Mouse (Mus musculus) adipocyte (in vitro differentiated cells): ENCODE measurements around the gene 1300017J02Rik.
A peak's percentile ranks its signal among the peaks of the same experiment; 100 is the strongest.

ENCODE experiments used
- DNase-seq: peaks from one replicate; pipeline ENCODE4 v3.0.0-alpha.2; 2016; ENCODE audit warnings: low spot score

Gene 1300017J02Rik

DNA sequence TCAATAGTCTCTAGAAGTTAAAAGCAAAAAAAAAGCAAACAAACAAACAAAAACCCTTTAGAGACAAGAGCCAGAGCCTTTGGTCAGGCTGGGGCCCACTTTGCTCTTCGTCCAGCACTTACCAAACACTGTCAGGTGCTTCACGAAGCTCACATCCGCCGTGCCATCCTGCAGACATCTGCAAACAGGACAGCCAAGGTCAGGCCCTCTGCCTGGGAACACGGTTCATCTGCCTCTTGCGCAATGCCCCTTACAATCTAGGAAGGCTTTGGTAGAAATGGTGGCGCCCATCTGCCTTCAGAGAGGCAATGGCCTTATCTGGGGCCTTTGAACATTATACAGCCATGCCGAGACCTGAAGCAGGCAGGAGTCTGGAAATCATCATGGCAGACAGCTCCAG is 30.1 kb downstream of the 1300017J02Rik start:
- DNase-seq = no peak

DNA sequence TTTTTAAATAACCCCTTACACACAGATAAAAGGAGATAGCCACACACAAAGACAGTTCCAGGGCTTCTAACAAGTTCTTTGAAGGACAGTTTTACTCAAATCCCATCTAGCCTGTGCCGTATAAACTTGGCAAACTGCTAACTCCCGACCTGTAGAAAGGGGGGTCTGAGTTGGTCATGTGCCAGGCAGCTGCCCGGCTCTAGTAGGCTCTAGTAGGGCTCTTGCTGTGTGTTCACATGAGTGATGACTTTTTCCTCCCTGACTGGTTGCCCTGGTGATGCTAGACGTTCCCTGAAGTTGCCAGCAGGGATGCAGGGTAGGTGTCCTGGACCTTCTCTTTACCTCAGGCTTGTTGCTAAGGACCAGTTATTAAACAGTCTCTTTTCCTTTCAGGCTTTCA is 33.8 kb downstream of the 1300017J02Rik start:
- DNase-seq = no peak

DNA sequence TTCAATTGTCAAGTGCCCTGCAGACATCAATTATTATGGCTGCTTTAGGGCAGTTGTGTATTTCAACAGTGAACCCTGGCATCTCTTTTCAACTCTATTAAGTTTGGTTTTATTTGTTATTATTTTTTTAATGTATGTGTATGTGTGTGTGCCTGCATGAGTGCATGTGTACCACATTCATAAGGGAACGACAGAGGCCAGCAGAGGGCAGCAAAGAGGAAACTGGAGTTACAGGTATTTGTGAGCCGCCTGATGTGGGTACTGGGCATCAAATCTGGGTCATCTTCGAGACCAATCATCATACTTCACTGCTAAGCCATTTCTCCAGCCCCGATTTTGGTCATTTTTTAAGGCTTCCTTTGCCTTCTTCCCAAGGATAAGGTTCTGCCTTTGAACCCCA is 39.1 kb downstream of the 1300017J02Rik start:
- no peak for DNase-seq

GRCm38 (mm10) chr9:103252906-103253305 is 52.0 kb downstream of the 1300017J02Rik start:
- DNase-seq = no peak

GRCm38 (mm10) chr9:103248618-103249017 is 56.3 kb downstream of the 1300017J02Rik start:
- no peak for DNase-seq

DNA sequence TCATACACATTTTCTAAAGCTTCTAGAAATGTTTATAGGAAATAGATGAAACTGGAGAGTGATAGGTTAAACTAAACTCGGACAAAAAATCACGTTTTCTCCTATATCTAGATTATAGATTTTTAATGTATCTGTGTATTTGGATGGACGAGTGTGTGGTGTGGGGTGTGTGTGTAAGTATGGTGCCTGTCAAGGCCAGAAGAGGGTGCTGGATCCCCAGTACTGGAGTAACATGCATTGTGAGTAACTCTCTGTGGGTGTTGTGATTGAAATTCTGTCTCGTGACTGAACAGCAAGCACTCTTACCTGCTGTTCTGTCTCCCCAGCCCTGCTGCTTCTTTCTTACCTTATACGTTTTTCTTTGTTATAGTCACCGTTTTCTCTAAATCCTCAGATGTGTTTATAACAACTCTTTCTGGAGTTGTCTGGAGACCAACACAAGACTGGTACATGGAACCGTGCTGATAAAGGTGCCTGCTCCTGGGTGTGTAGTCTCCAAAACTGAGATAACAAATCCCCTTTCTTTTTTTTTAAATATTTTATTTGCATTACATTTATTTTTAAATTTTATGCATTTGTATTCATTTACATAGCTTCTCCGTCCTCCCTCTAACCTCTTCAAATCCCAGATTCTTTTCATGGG is 58.2 kb downstream of the 1300017J02Rik start:
- DNase-seq = no peak

DNA sequence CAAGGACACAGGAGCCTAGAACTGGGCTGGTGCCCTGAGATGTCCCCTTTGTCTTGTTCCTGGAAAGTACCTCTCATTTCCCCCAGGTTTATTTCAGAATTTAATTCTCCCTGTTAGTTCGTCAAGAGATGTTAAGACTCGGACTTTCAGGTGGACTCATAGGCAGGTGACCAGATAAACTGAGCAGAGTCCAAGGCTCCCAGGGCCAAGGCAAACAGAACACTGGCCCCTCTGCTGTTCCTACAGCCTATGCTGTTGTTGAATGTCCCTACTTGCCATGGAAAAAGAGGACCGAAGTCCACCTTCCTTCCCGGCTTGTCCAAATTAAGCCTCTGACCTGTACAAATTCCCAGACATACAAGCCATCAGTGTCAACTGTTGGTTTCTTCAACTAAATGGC is 61.2 kb downstream of the 1300017J02Rik start:
- DNase-seq = peak; percentile 18

GRCm38 (mm10) chr9:103241206-103241605 is 63.7 kb downstream of the 1300017J02Rik start:
- no peak for DNase-seq

DNA sequence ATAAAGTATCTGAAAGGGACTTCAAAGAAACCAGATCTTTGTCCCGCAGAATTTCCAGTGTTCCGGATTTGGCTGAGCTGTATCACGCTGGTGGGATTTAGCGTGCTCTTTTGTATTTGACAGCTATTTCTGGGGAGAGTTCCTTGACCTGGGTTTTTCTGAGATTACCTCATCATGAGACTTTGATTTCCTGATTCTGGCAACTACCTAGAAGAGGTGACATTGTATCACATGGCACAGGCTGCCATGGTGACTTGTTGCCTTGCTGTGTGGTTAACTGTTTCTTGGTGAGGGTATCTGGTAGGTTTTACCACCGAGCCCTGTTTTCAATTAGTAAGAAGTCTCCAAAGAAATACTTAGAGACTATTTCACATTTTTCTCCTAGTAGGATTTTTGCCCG is 65.4 kb downstream of the 1300017J02Rik start:
- no peak for DNase-seq

DNA sequence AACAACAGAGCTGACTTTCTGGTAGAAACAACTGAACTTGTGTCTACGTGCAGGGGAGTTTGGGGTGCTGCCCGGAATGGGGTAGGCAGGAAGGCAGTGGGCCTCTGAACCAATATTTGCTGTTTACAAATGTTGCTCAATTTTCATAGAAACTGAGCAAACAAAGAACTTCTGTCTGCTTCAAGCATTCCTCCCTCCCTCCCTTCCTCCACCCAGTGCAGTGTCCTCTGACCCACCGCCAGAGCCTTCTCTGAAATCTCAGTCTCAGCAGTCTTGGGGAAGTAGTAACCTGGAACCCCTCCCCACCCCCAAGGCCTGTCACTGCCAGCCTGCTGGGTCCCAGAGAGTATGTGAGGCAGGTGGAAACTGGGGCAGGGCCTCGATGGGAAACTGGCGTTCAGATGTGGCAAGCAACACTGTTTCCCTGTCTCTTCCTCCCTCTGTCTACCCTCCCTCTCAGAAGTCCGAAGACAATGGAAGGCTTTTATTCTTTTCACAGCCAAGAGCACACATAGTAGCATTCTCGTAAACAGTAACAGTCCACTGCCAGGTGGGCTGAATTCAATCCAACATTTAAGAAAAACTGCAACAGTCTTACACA is 70.2 kb downstream of the 1300017J02Rik start:
- DNase-seq = peak; percentile 90

- peak; percentile 86 for DNase-seq
Observed at GRCm38 (mm10) chr9:103234059-103234458, 70.8 kb downstream of the 1300017J02Rik start.

DNA sequence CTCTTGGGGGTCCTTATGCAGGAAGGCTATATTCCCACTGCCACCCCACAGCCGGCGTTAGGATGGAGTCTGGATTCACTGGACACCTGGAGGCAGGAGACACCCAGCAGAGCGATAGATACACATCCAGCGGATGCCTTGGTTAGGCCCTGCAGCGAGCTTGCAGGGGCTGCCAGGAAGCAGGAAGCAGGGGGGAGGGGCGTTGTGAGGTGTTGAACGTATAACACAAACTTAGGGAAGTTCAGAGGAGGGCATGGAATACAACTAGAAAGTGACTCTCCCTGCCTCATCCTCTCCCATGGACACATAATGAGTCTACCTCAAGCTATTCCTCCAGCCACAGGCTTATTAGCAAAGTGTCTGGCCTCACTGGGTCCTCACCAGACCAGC is 71.9 kb downstream of the 1300017J02Rik start:
- no peak for DNase-seq

GRCm38 (mm10) chr9:103232232-103233005 is 72.5 kb downstream of the 1300017J02Rik start:
- DNase-seq = peak; percentile 17

DNA sequence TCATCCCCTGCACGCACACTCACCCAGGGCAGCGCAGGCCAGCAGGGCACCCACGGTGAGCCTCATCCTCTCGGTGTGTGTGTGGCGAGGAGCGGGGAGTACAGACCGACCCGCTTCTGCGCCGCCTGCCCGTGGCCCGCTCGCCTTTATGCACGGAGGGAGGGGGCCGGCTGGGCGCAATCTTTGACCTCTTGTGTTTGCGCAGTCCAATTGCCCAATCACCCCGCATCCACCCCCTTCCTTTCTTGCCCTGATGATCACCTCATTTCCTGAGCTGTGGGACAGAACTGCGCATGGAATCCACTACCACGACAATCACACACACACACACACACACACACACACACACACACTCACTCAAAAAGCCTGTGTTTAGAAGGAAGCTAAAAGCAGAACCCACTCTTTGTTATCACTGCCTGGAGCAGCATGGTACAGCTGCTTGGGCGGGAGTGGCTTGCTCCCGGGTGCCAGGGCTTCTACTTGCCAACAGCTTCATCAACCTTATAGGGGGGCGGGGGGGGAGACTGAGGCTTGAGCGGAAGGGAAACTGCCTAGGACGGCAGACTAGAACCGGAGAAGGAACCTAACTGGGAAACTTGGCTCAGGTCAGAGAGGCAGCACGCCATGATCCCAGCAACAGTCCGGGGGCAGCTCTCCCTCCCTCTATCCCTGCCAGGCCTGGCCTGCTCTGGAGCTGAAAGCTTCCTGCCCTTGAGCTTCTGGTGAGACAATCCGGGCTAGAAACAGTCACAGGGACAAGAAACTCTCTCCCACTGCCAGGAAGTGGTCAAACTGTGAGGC is 74.5 kb downstream of the 1300017J02Rik start, which contains the start of the genes Gm20425 and Trf:
Gene Gm20425, minus strand, starts transcription at position 157 of the 801 bp plus-strand sequence.
Gene Trf, minus strand, starts transcription at position 294 of the 801 bp plus-strand sequence.
- DNase-seq = no peak

DNA sequence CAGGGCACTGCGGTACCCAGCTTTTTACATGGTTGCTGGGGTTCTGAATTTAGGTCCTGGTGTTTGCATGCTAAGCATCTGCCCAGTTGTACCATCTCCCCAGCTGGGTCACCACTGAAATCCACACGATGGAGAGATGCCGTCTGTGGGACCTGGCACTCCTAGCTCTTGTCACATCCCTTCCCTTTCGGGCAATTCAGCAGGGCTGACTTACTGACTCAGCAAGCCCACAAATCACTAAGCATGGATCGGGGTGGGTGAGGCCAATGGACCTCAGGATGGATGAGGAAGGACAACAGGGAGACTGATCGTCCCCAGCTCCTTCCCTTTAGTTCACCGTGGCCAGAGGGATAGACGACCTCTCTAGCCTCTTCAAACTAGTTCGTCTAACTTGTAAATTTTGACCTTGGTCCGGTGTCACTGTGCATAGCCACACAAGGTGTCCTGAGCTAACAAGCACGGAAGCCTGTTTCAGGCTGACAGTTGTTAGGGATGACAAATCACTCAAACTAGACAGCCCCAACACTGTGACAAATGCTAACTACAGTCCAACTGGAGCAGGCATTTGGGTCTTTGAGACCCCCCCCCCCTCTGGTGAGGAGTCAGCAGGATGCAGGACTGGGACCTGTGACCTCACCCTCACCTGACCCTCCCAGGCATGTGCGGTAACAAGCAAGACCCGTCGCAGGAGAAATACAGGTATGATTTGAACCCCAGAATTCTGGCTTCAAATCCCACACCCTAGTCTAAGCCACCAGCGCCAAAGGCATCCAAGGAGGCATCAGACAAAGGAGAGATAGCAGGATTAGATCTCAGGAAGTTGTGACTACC is 75.6 kb downstream of the 1300017J02Rik start:
- no peak for DNase-seq

DNA sequence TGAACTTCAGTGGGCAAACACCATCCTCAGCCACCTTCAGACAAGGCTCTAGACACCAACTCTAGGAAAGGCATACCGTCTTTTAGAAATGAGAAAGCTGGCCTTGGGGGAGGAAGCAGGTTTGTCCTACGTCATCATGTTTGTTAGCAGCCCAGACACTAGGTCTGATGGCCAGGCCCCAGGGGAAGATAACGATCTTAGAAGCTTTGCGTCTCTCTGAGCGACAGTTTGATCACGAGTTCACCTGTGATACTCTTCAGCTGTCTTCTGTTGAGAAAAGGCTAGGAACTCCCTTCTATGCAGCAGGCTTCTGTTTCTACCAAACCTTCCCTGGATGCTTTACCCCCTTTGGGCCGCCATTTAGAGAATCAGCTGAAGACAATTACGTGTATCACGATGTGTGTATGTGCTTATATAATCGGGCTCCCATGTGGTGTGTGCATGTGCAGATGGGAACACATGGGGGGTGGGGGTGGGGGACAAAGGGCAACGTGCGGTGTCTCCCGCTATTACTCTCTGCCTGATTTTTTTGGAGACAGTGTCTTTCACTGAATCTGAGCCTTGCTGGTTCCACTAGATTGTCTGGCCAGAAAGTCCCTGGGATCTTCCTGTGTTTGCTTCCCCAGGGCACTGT is 76.4 kb downstream of the 1300017J02Rik start:
- no peak for DNase-seq

DNA sequence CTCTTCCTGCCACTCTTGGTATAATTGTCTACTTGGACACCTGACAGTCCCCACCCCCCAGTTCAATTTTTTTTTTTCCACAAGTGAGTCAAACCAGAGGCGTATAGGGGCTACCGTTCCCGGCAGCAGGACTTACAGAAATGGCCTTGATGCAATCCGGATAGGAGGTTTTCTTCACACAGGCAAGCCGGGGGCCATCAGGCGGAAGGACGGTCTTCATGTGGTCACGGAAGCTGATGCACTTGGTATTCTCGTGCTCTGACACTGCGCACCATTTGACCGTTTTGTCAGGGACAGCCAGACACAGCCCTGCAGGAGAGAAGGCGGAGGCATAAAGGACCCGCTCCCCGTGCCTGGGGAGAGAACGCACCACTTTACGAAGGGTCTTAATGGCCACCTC is 77.1 kb downstream of the 1300017J02Rik start:
- DNase-seq = no peak

- DNase-seq = no peak
Observed at GRCm38 (mm10) chr9:103226806-103227205, 78.1 kb downstream of the 1300017J02Rik start.

- DNase-seq = peak; percentile 66
Observed at GRCm38 (mm10) chr9:103225464-103225863, 79.4 kb downstream of the 1300017J02Rik start.

DNA sequence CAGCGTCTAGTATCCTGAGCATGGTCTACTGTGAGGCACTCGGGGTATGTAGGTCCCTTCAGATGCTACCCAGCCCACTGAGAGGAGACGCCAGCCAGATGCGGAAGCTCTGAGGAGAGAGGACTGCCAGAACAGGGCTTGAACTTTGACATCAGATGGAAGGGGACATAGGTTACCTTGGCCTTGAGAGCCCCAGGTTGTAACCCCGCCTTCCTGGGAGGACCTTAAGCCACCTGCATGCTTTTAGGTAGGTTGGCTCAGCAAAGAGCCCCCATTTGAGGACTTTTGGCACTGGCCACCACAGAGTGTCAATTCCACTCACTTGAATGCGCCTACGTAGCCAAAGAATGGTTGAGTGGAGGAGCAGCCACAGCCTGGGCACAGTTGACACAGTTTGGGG is 80.2 kb downstream of the 1300017J02Rik start:
- DNase-seq = no peak

DNA sequence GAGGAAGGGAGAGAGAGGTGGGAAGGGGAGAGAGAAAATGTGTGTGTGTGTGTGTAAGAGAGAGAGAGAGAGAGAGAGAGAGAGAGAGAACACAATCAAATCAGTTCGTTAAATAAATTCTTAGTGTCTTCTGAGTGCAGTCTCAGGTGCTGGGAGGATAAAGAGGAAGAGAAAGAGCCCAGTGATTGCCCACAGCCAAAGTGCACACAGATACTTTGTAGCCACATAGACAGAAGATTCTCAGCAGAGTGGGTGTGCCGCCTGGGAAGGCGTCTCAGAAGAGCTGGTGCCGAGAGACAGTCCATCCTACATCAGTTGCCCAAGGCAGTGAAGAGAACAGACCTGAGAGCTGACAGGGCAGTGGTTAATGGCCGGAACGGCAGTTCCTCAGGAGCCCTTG is 90.6 kb downstream of the 1300017J02Rik start:
- no peak for DNase-seq
